Mouse (Mus musculus) E14TG2a.4 (cell line): ENCODE measurements at regions not wholly inside any gene's neighbourhood (a gene's known extent, or its start where the extent isn't known, plus 50 kb on each side); places are given as distances from the start of the nearest gene placed in this dataset.

ENCODE experiments used
- H3K27me3 ChIP-seq: 2 replicates; pipeline ENCODE4 v1.6.1; 2014; ENCODE audit warnings: low read length, control low read depth; ENCODE audit not compliant: insufficient read depth
- H3K36me3 ChIP-seq: 2 replicates; pipeline ENCODE4 v1.6.1; 2014; ENCODE audit warnings: low read length, control low read depth; ENCODE audit not compliant: insufficient read depth
- H3K4me1 ChIP-seq: replicated peaks from 2 replicates; pipeline ENCODE4 v1.6.1; 2014; ENCODE audit warnings: low read depth, low read length, control low read depth
- H3K4me3 ChIP-seq: replicated peaks from 2 replicates; pipeline ENCODE4 v1.5.1; 2014; ENCODE audit warnings: mild to moderate bottlenecking, low read length
- H3K9me3 ChIP-seq: 2 replicates; pipeline ENCODE4 v1.6.1; 2014; ENCODE audit warnings: low read length, control low read depth
- CTCF ChIP-seq: conservative IDR thresholded peaks from 2 replicates; pipeline ENCODE4 v1.5.1; 2014; ENCODE audit warnings: low read length
- NANOG ChIP-seq: IDR thresholded peaks from 2 replicates; pipeline ENCODE4 v1.6.1; 2014; ENCODE audit warnings: borderline replicate concordance, low read length, mixed read lengths
- POU5F1 ChIP-seq: IDR thresholded peaks from 2 replicates; pipeline ENCODE4 v1.6.1; 2014; ENCODE audit warnings: low read length, borderline replicate concordance

- Histone ChIP-seq H3K27me3 (peaks cover 3% of the 10 kb centered on the region; the same call in 1 of the 2 replicates), H3K4me3 (no peak overlapping the region), H3K36me3 (no peaks in the 10 kb centered on the region), H3K9me3 (no peaks in the 10 kb centered on the region), H3K4me1 (no peaks in the 10 kb centered on the region)
- TF ChIP-seq CTCF (no peak), POU5F1 (no peak), NANOG (no peak)
These were observed 110.7 kb downstream of the Fam168b start for GRCm38 (mm10) chr1:34732156-34732555.

- Histone ChIP-seq H3K4me1 (no peaks in the 10 kb centered on the region), H3K9me3 (no peaks in the 10 kb centered on the region)
- no peak for TF ChIP-seq POU5F1
- no peak for TF ChIP-seq CTCF
- no peak for TF ChIP-seq NANOG
These were observed 109.6 kb downstream of the Fam168b start for GRCm38 (mm10) chr1:34733026-34733913.

GRCm38 (mm10) chr1:34738386-34739067 is 104.3 kb downstream of the Fam168b start:
- H3K36me3 ChIP-seq: no peaks in the 10 kb centered on the region
- H3K4me1 ChIP-seq: peaks cover 12% of the 10 kb centered on the region
- no peak for TF ChIP-seq POU5F1
- TF ChIP-seq NANOG: no peak
- peak; percentile 79 for TF ChIP-seq CTCF
- no peak overlapping the region for H3K4me3 ChIP-seq
- no peaks in the 10 kb centered on the region for H3K27me3 ChIP-seq
- no peaks in the 10 kb centered on the region for H3K9me3 ChIP-seq

More at GRCm38 (mm10) chr1:34733026-34733913, 109.6 kb downstream of the Fam168b start:
- H3K36me3 ChIP-seq: no peaks in the 10 kb centered on the region
- H3K4me3 ChIP-seq: no peak overlapping the region
- H3K27me3 ChIP-seq: peaks cover 3% of the 10 kb centered on the region; the same call in 1 of the 2 replicates

- Histone ChIP-seq H3K36me3 (no peaks in the 10 kb centered on the region), H3K4me1 (peaks cover 12% of the 10 kb centered on the region), H3K4me3 (no peak overlapping the region), H3K27me3 (peaks cover 6% of the 10 kb centered on the region; the same call in 1 of the 2 replicates), H3K9me3 (no peaks in the 10 kb centered on the region)
- TF ChIP-seq CTCF (no peak), NANOG (no peak), POU5F1 (no peak)
These were observed 103.2 kb downstream of the Fam168b start for GRCm38 (mm10) chr1:34739621-34740020.

GRCm38 (mm10) chr1:34740891-34741290 is 102.0 kb downstream of the Fam168b start:
- Histone ChIP-seq H3K4me1 (peaks cover 12% of the 10 kb centered on the region), H3K9me3 (no peaks in the 10 kb centered on the region), H3K4me3 (no peak overlapping the region), H3K27me3 (peaks cover 18% of the 10 kb centered on the region), H3K36me3 (no peaks in the 10 kb centered on the region)
- TF ChIP-seq POU5F1 (no peak), NANOG (no peak), CTCF (no peak)

- Histone ChIP-seq H3K4me1 (peaks cover 12% of the 10 kb centered on the region), H3K27me3 (peaks cover 32% of the 10 kb centered on the region)
- TF ChIP-seq NANOG (no peak), POU5F1 (no peak), CTCF (no peak)
These were observed 100.6 kb downstream of the Fam168b start for GRCm38 (mm10) chr1:34742234-34742633.

GRCm38 (mm10) chr1:34745881-34746280 is 97.0 kb downstream of the Fam168b start:
- peaks cover 14% of the 10 kb centered on the region for H3K4me1 ChIP-seq
- no peaks in the 10 kb centered on the region for H3K36me3 ChIP-seq
- H3K27me3 ChIP-seq: peaks cover 63% of the 10 kb centered on the region
- no peak for TF ChIP-seq CTCF
- TF ChIP-seq POU5F1: no peak
- no peak for TF ChIP-seq NANOG
- H3K4me3 ChIP-seq: no peak overlapping the region
- 0 out of 2 replicates have a peak, but pooled peaks cover 8% of the 10 kb centered on the region for H3K9me3 ChIP-seq

More at GRCm38 (mm10) chr1:34742234-34742633, 100.6 kb downstream of the Fam168b start:
- no peaks in the 10 kb centered on the region for H3K36me3 ChIP-seq
- no peak overlapping the region for H3K4me3 ChIP-seq
- no peaks in the 10 kb centered on the region for H3K9me3 ChIP-seq

GRCm38 (mm10) chr1:34749161-34750040 is 93.5 kb downstream of the Fam168b start:
- no peak for TF ChIP-seq NANOG
- no peak for TF ChIP-seq CTCF
- TF ChIP-seq POU5F1: no peak
- Histone ChIP-seq H3K27me3 (peaks cover 87% of the 10 kb centered on the region), H3K4me3 (peak overlapping the region; percentile 84)

More at GRCm38 (mm10) chr1:34749161-34750040, 93.5 kb downstream of the Fam168b start:
- Histone ChIP-seq H3K4me1 (peaks cover 21% of the 10 kb centered on the region), H3K36me3 (no peaks in the 10 kb centered on the region), H3K9me3 (0 out of 2 replicates have a peak, but pooled peaks cover 8% of the 10 kb centered on the region)
